Mouse (Mus musculus) kidney, adult 18-20 months (tissue): Measurements from ENCODE around the gene Eif3j1.

Experiments
- DNase-seq: peaks from one replicate; pipeline ENCODE4 v3.0.0; 2021

The Eif3j1 gene

DNA sequence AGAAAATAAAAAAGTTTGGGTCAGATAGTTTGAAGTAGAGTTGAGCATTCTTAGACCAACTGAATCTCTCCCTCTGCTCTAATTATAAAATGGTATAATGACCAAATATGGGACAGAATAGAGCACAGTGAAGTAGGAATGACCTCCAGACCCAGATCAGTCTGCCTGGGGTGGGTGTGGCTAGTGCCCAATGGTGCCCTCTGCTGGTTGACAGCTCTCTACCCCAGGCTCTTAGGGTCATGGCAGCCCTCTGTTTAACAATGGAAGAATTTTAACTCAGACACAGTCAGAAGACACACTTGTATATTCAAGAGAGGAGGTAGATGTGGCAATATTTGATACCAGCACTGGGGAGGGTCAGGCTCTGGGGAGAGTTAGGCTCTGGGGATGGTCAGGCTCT lies 73.7 kb downstream of the Eif3j1 start:
- peak; percentile 21 for DNase-seq
